Mouse (Mus musculus) adipocyte (in vitro differentiated cells): ENCODE results near the gene Afdn.
"Not testable (repeated sequence)": the region's sequence is repeated elsewhere in the genome, so short reads cannot be mapped to it uniquely, and the experiment has no call there.

Experiments
- DNase-seq: peaks from one replicate; pipeline ENCODE4 v3.0.0-alpha.2; 2016; ENCODE audit warnings: low spot score

Afdn gene

GRCm38 (mm10) chr17:13738916-13739315 is 21.4 kb upstream of the Afdn start:
- no peak for DNase-seq

- DNase-seq: no peak
Measured at GRCm38 (mm10) chr17:13739981-13740380, 20.4 kb upstream of the Afdn start.

- DNase-seq: no peak
Measured at GRCm38 (mm10) chr17:13740796-13741195, 19.5 kb upstream of the Afdn start.

DNA sequence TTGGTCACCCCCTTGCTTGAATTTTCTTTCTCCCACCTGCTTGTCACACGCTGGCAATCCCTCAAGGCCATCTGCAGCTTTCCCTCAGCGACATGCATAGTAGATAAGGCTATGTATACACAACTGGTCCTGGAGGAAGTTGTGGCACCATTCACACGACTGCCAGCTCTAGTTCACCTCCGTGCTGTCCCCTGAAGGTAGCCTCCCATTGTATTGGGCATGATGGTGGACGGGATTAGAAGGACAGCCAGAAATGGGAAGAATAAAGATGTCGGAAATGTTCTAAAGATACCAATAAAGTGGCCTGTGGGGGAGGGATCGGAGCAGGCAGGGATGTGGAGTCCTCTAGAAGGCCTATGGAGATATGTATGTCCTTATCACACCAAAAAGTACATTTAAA is 18.7 kb upstream of the Afdn start:
- DNase-seq: no peak

DNA sequence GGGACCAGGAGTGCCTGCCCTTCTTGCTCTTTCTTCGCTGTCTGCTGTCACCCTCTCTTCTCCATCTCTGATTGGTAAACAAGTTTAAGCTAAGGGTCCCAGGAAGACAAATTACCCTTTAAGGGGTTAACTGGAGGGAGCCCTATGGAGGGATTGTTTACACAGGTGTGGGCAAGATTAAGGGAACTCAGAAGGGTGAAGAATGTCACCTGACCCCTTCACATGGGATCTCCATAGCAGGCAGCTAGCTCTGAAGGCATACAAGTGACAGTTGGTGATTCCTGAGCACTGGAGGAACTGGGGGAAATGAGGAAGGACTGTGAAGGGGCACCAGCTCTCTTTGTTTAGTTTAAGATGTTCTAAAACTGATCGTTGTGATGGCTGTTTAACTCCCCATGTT is 18.0 kb upstream of the Afdn start:
- DNase-seq: no peak

GRCm38 (mm10) chr17:13742941-13743708 is 17.2 kb upstream of the Afdn start:
- no peak for DNase-seq

GRCm38 (mm10) chr17:13743709-13744079 is 16.6 kb upstream of the Afdn start:
- DNase-seq: no peak

DNA sequence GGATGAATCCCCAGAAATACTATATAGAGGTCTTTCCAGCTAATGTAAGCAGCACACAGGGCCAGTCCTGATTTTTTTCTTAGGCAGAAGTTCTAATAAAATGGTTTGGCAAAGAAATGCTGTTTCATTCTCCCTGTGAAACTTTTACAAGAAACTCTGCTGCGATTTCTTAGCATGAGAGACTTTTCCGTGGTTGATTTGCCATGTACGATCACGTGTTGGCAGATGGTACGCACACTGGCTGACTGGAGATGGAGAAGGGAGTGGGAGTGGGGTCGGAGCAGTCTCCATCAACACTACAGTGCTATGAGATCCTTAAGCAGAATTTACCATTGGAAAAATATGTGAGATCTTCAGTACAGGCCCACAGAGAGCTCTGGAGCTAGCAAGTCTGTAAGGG is 16.1 kb upstream of the Afdn start:
- no peak for DNase-seq

GRCm38 (mm10) chr17:13744824-13745223 is 15.5 kb upstream of the Afdn start:
- DNase-seq: no peak

GRCm38 (mm10) chr17:13745373-13745772 is 15.0 kb upstream of the Afdn start:
- no peak for DNase-seq

DNA sequence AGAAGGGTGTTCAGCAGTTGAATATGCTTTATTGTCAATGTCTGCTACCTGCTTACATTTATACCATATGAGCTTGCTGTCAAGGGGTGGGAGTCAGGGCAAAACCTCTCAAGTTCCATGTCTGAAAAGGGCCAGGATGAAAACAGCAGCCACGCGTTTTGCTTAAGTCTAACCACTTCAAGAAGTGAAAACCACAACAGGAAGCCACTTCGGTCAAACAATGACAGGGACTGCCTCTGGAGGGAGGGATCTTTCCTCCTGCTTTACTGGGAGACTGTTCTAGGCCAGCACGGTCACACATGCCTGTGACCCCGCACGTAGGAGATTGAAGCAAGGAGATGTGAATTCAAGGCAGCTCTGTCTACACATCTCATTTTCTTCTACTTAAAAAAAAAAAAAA is 14.0 kb upstream of the Afdn start:
- DNase-seq: no peak

DNA sequence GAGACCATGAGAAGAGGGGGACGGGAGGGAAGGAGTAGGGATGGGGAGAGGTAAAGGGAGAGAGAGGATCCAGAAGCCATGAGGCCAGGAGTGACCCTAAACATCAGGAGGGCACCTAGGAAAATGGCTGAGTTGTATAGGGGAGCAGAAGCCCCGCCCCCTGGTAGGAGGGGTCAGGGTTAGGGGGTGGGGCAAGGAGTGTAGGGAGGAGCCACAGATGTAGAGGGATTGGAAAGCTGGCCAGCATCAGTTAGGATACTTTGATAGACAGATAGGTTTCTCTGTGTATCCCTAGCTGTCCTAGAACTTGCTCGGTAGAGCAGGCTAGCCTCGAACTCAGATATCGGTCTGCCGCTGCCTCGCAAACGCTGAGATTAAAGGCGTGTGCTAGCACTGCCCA is 12.7 kb upstream of the Afdn start:
- DNase-seq: no peak

GRCm38 (mm10) chr17:13749027-13749426 is 11.3 kb upstream of the Afdn start:
- DNase-seq: no peak

DNA sequence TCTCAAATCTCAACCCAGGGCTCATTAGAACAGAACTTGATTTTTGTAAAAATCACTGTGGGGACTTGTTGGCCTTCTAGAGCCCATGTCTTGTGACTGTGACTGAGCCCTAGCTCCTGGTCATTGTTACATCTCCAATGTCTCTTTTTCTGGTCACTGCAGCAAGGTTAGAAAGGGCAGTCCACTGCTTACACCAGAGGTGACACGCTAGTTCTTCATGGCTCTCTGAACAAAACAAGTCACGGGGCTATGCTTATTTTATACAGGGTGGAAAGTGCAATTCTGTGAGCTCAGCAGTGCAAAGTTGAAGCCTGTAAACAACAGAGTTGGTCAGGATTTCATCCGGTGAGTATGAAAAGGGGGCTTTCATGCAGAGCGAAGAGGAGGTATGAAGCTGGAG is 6.4 kb upstream of the Afdn start:
- no peak for DNase-seq

GRCm38 (mm10) chr17:13754940-13755339 is 5.4 kb upstream of the Afdn start:
- DNase-seq: no peak

- no peak for DNase-seq
Measured at GRCm38 (mm10) chr17:13758586-13758985, 1.8 kb upstream of the Afdn start.

DNA sequence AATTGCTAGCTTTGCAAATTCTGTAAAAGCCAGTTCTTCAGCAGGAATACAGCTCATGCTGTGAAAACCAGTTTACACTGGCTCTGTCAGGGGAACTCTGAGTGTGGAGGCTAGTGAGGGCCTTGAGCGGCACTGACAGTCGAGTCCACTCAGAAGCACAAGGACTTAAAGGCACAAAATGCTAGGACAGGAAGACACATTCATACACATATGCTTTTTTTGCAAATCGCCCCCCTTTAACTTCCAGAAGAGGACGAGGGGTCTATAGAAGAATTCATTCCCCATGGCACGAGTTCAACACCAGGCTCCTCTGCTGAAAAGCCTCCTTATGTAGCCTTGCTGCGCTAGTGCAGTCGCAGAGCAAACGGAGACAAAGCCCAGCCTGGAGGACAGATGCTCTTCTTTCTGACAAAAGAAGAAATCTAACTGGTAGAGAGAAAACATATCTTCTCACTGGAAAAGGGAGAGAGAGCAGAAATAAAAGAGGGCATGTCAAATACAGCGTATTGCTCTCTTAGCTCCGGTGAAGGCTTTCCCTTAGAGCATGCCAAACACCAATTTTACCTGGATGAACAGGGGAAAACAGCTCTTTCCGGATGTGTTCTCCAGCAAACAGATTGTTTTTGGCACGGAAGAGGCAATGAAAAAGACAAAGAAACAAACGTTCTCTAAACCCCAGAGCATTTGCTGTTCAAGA is 1.0 kb upstream of the Afdn start:
- peak; percentile 32 for DNase-seq

- no peak for DNase-seq
Measured at GRCm38 (mm10) chr17:13760675-13761178, 388 bp downstream of the Afdn start.

DNA sequence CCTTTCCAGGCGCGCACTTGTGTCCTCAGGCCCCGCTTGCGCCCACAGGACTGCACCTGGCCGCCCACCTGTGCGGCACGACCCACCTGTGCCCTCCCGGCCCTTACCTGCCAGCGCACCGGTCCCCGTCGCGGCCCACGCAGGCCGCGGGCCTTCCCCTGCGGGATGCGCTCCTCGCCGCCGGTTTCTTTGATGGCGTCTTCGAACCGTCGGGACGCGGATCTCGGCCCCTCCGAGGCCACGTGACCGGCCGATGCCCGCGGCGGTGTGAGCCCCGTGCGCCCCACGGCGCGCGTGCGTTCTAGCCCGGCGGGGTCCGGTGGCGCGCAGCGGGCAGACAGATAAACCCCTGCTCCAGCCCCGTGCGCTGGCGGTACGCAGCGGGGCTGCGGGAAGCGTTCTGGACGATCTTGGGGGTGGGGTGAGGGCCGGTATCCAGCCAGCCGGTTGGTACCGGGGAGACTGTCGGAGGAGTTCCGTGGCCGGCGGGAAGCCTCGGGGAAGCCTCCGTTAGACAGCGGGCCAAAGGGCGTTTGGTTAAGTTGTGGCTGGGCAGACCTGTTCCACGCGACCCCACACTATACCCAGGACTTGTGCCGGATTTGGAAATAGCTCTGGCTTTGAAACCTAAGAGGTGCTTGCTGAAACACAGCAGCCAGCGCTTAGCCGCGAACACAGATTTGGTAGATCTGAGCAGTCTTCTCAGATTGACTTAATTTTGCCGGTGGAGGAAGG is 1.0 kb downstream of the Afdn start, which contains the start of gene Tcte2:
TSS of gene Tcte2 (minus strand) at position 647 of the 735 bp plus-strand sequence.
- DNase-seq: peak; percentile 30

DNA sequence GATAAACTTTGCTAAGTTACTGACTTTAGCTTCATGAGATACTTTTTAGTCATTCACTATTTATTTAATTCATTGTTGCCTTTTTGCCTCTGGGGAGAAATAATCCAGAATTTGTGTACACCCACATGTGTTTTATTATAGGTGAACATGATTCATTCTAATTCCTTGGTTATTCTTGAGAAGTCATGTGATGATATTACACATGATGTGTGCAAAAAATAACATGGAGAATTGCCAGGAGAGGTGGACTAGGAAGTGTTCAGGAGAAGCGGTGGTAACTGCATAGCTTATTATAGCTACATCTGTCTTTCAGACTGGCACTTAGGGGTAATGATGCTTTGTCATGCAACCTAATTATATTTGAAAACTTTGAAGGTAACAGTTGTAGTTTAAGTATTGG is 3.5 kb downstream of the Afdn start:
- no peak for DNase-seq

- DNase-seq: not testable (repeated sequence)
Measured at GRCm38 (mm10) chr17:13764911-13765310, 4.6 kb downstream of the Afdn start.

GRCm38 (mm10) chr17:13768531-13768930 is 8.2 kb downstream of the Afdn start:
- no peak for DNase-seq

DNA sequence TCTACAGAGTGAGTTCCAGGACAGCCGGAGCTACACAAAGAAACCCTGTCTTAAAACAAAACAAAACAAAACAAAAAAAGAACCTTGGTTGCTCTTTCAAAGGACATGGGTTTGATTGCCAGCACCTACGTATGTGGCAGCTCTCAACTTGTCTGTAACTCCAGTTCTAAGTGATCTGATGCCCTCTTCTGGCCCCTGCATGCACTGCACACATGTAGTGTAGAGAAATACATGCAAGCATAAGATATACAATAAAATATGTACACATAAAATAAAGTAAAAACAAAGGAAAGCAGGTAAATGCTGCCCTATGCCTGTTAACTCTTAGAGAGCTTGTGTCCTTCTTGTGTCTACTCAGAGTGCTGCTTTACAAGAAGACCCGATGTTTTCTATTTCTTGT is 8.9 kb downstream of the Afdn start:
- no peak for DNase-seq
